Mouse (Mus musculus): Measurements from ENCODE around the gene Tsga10. TPM values are rescaled to one million over a fixed set of nuclear protein-coding genes. Genes with fewer than 3 reads are reported as not detected.
"Not testable (repeated sequence)": the region's sequence is repeated elsewhere in the genome, so short reads cannot be mapped to it uniquely, and the experiment has no call there.

The Tsga10 gene
- polyA plus RNA-seq, 1 experiment from 2014 or later: 20.3 TPM

DNA sequence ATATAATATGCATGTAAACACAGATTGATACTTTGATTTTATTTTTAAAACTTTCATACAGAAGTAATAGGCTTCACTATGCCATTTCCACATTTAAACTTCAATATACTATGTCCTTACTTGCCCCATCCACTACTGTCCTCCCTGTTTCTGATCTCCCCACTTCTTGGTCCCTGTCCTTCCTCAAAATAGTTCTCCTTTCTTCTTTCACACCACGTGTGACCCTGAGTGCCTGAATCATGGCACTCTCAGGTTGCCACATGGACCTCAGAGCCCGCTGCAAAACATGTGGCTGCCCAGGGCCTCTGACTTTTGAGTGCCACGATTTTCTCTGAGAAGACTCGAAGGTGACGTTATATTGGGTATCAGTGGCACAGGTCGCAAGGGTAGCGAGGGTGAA, 131.4 kb downstream of the Tsga10 start:
- Histone ChIP-seq H3K9ac (no peak overlapping the region), H3K27me3 (no peaks in the 10 kb centered on the region), H3K9me3 (replicated peaks) (no peaks in the 10 kb centered on the region), H3K27ac (no peak overlapping the region), H3K4me2 (replicated peaks) (no peak overlapping the region), H3K36me3 (no peaks in the 10 kb centered on the region), H3K4me3 (no peak overlapping the region), H3K4me1 (no peaks in the 10 kb centered on the region)
- ATAC-seq (ENCODE audit: low FRiP score): no peak
- WGBS: 73% methylated on average over 7 of the region's 7 CpGs

DNA sequence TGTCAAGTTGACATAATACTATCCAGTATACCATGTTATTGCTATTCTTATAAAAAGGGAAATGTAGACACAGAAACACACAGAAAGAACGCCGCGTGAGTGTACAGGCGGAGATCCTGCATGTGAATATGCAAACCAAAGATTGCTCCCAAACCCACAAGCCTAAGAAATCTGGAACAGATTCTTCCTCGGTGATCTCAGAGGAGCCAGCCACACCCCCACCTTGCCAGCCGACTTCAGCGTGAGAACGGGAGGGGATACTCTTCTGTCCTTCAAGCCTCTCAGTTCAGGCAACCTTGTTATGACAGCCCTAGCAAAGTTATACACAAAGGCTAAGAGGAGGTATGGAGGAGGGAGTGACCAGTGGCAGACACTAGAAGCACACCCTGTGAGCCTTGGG, 136.9 kb downstream of the Tsga10 start:
- Histone ChIP-seq H3K4me2 (replicated peaks) (no peak overlapping the region), H3K4me1 (no peaks in the 10 kb centered on the region), H3K4me3 (no peak overlapping the region), H3K27ac (no peak overlapping the region), H3K36me3 (no peaks in the 10 kb centered on the region), H3K9ac (no peak overlapping the region), H3K9me3 (replicated peaks) (no peaks in the 10 kb centered on the region), H3K27me3 (no peaks in the 10 kb centered on the region)
- no peak for ATAC-seq (ENCODE audit: low FRiP score)
- WGBS: 89% methylated on average over 8 of the region's 8 CpGs

GRCm38 (mm10) chr1:37728053-37728452, 138.2 kb downstream of the Tsga10 start:
- Histone ChIP-seq H3K27me3 (0 out of 2 replicates have a peak, but pooled peaks cover 3% of the 10 kb centered on the region), H3K9me3 (replicated peaks) (no peaks in the 10 kb centered on the region), H3K4me1 (no peaks in the 10 kb centered on the region), H3K9ac (no peak overlapping the region), H3K4me2 (replicated peaks) (no peak overlapping the region), H3K4me3 (no peak overlapping the region), H3K36me3 (no peaks in the 10 kb centered on the region), H3K27ac (no peak overlapping the region)
- 73% methylated on average over 10 of the region's 10 CpGs for WGBS
- no peak for ATAC-seq (ENCODE audit: low FRiP score)

DNA sequence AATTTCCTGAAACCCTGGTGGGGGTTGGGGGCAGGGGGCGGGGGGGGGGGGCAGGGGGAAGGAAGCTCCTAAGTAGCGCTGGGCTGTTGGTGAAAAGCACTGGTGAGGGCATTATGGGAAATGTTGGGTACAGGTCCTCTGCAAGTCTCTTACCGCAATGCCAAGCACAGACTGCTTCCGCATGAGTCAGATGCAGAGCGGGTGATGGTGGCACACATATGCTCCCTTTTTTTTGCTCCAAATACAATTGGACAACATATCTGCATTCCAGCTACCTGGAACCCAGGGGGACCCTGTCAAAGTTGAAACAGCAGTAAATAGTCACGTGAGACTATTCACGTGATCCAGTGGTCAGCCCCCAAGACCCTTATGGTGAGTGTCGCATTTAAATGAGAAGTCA, 139.0 kb downstream of the Tsga10 start:
- Histone ChIP-seq H3K4me3 (no peak overlapping the region), H3K9me3 (replicated peaks) (no peaks in the 10 kb centered on the region), H3K27me3 (peaks cover 3% of the 10 kb centered on the region; the same call in 1 of the 2 replicates), H3K4me1 (no peaks in the 10 kb centered on the region), H3K9ac (no peak overlapping the region), H3K4me2 (replicated peaks) (no peak overlapping the region), H3K36me3 (no peaks in the 10 kb centered on the region), H3K27ac (no peak overlapping the region)
- WGBS: 76% methylated on average over 8 of the region's 8 CpGs
- no peak for ATAC-seq (ENCODE audit: low FRiP score)

- Histone ChIP-seq H3K9me3 (replicated peaks) (no peaks in the 10 kb centered on the region), H3K36me3 (no peaks in the 10 kb centered on the region), H3K27me3 (peaks cover 3% of the 10 kb centered on the region; the same call in 1 of the 2 replicates), H3K27ac (no peak overlapping the region), H3K9ac (no peak overlapping the region), H3K4me2 (replicated peaks) (no peak overlapping the region), H3K4me1 (no peaks in the 10 kb centered on the region), H3K4me3 (no peak overlapping the region)
- no peak for ATAC-seq (ENCODE audit: low FRiP score)
- WGBS: 81% methylated on average over 8 of the region's 8 CpGs
Measured at GRCm38 (mm10) chr1:37726426-37726825, 139.8 kb downstream of the Tsga10 start.

DNA sequence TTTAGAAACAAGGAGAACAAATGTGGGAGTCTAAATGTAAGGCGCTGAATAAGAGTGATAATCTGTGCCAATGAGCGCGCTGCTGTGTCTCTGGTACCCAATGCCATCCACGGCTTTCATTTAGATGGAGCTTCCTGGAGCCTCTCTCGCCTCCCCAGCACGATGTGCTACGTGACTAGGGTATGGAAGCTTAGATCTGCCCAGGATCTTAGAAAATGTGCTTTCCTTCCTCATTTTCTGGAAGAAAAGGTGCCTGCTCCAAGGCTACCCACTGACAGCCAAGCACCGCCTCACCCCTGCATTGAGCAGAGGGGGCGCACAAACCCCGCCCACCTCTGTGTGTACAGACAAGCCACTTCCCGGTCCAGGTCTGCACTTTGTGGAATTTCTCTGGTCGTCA, 140.3 kb downstream of the Tsga10 start:
- H3K36me3 ChIP-seq: no peaks in the 10 kb centered on the region
- H3K27me3 ChIP-seq: peaks cover 7% of the 10 kb centered on the region
- WGBS: 72% methylated on average over 12 of the region's 12 CpGs
- no peak overlapping the region for H3K27ac ChIP-seq
- H3K4me1 ChIP-seq: no peaks in the 10 kb centered on the region
- H3K4me3 ChIP-seq: no peak overlapping the region
- no peak for ATAC-seq (ENCODE audit: low FRiP score)
- H3K9ac ChIP-seq: no peak overlapping the region
- H3K9me3 ChIP-seq (replicated peaks): no peaks in the 10 kb centered on the region
- no peak overlapping the region for H3K4me2 ChIP-seq (replicated peaks)

DNA sequence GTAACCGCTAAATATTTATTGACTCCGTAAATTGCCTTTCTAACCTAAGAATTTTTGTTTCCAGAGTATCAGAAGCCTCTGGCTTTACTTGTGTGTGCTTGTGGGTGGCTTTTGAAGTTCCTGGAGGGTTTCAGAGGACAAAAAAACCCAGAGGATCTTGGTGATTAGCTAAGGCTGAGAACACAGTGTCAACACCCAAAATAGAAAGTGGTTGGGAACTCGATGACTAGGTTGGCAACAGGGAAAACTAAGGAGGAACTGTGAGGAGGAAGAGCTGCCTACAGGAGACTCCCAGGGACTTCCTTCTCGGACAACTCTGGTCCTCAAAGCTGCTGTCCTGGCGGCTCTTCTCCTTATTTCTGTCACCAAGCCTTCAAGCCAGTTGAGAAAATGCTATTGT, 145.1 kb downstream of the Tsga10 start:
- Histone ChIP-seq H3K9me3 (replicated peaks) (no peaks in the 10 kb centered on the region), H3K4me1 (peaks cover 11% of the 10 kb centered on the region), H3K4me2 (replicated peaks) (no peak overlapping the region), H3K36me3 (no peaks in the 10 kb centered on the region), H3K9ac (no peak overlapping the region), H3K27ac (no peak overlapping the region), H3K4me3 (no peak overlapping the region), H3K27me3 (peaks cover 35% of the 10 kb centered on the region)
- no peak for ATAC-seq (ENCODE audit: low FRiP score)
- 74% methylated on average over 5 of the region's 5 CpGs for WGBS

DNA sequence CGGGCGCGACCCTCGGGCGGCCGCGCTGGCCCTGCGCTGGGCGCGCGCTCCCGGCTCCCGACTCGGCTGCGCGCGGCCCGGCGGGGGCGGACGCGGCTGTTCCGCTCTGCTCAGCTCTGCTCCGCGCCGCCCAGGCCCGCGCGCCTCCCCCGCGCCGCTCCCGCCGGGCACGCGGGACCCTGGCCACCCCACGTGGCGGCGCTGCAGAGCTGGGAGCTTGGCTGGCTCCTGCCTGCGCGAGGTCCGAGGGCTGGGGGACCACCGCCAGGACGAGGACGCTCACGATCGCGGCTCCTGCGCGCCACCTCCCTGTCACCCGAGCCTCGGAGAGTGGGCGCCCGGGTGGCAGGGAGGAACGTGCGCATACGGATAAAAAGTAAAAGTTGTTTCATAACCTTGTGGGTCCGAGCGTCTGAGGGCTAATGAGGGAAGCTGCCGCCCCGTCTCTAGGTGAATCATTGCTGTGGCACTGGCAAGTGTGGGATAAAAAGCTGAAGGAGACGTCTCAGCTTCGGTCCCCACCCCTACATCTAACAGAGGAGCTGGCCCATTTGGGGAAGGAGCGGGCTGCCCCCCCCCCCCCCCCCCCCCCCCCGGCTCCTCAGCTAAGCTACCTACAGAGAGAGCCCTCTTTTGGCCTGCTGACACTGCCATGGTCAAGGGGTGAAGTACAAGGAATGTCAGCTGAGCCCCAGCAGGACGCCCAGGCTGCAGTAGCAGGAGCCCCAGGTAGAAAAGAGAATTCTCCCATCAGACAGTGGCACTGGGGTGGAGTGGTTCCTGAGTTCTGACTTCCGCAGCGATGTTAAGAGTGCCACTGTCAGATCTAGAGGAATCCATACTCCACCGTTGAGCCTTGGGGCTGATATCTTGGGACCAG, 146.2 kb downstream of the Tsga10 start, which contains the start of gene 2010300C02Rik:
2010300C02Rik (minus strand) TSS at position 325 of the 880 bp plus-strand sequence.
- peak within 1 kb of the TSS; percentile 67 for H3K9ac ChIP-seq
- H3K4me1 ChIP-seq: peaks cover 11% of the 10 kb centered on the region
- peak within 1 kb of the TSS; percentile 62 for H3K4me3 ChIP-seq
- H3K4me2 ChIP-seq (replicated peaks): peak within 1 kb of the TSS; percentile 94
- H3K9me3 ChIP-seq (replicated peaks): no peaks in the 10 kb centered on the region
- H3K27ac ChIP-seq: no peak within 1 kb of the TSS
- ATAC-seq (ENCODE audit: low FRiP score): peak; percentile 93
- peaks cover 35% of the 10 kb centered on the region for H3K27me3 ChIP-seq
- WGBS: 1% methylated on average over 67 of the region's 69 CpGs
- H3K36me3 ChIP-seq: no peaks in the 10 kb centered on the region

- peak overlapping the region; percentile 94 for H3K4me2 ChIP-seq (replicated peaks)
- H3K4me3 ChIP-seq: peak overlapping the region; percentile 62
- no peaks in the 10 kb centered on the region for H3K9me3 ChIP-seq (replicated peaks)
- H3K9ac ChIP-seq: peak overlapping the region; percentile 67
- 4% methylated on average over 45 of the region's 49 CpGs for WGBS
- no peaks in the 10 kb centered on the region for H3K36me3 ChIP-seq
- no peak overlapping the region for H3K27ac ChIP-seq
- peaks cover 11% of the 10 kb centered on the region for H3K4me1 ChIP-seq
- H3K27me3 ChIP-seq: peaks cover 34% of the 10 kb centered on the region
- peak; percentile 83 for ATAC-seq (ENCODE audit: low FRiP score)
Measured at GRCm38 (mm10) chr1:37719030-37719723, 147.1 kb downstream of the Tsga10 start.

GRCm38 (mm10) chr1:37718516-37718915, 147.7 kb downstream of the Tsga10 start:
- Histone ChIP-seq H3K4me3 (no peak overlapping the region), H3K27me3 (peaks cover 32% of the 10 kb centered on the region), H3K9me3 (replicated peaks) (no peaks in the 10 kb centered on the region), H3K9ac (no peak overlapping the region), H3K27ac (no peak overlapping the region), H3K4me2 (replicated peaks) (no peak overlapping the region), H3K36me3 (no peaks in the 10 kb centered on the region), H3K4me1 (peaks cover 11% of the 10 kb centered on the region)
- 56% methylated on average over 7 of the region's 7 CpGs for WGBS
- no peak for ATAC-seq (ENCODE audit: low FRiP score)

DNA sequence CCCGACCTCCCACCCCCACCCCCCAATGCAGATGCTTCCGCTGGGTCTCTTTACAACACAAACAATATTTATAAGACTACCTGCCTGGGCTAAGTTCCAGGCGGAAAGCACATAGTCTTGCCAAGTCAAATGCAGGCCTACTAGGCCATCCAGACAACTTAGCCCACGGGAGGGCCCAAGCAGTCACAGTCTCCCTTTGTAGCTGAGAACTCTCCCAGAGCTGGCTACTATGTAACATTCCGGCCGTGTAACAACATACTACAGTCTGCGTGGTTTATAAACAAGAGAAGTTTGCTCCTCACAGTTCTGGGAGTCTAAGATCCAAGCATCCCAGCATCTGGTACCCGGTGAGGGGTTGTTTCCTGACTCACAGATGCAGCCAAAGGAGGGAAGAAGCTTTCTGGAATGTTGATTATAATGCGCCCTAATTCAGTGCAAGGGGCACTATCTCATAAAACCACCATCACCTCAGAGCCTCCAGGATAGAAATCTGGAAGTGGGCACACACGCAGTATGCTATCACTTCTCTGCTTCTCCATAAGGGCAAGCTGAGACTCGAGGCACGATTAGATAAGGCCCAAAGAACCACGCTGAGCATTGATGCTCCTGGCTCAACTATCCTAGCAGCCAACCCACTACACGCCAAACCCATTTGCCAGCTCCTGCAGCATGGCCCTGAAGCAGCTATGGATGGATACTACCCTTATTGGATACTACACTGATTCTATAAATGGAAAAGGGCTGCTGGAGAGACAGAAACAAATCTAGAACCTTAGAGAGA, 148.6 kb downstream of the Tsga10 start:
- Histone ChIP-seq H3K4me2 (replicated peaks) (no peak overlapping the region), H3K4me3 (no peak overlapping the region), H3K9me3 (replicated peaks) (no peaks in the 10 kb centered on the region)

GRCm38 (mm10) chr1:37712357-37712737, 153.9 kb downstream of the Tsga10 start:
- not testable (repeated sequence) for H3K27me3 ChIP-seq; H3K36me3 ChIP-seq; ATAC-seq (ENCODE audit: low FRiP score); H3K4me1 ChIP-seq; H3K9me3 ChIP-seq (replicated peaks); H3K27ac ChIP-seq; H3K4me2 ChIP-seq (replicated peaks); H3K9ac ChIP-seq; H3K4me3 ChIP-seq
- WGBS: 84% methylated on average over 4 of the region's 4 CpGs

More for the DNA sequence above, 148.6 kb downstream of the Tsga10 start:
- no peak for ATAC-seq (ENCODE audit: low FRiP score)
- Histone ChIP-seq H3K9ac (no peak overlapping the region), H3K4me1 (peaks cover 11% of the 10 kb centered on the region), H3K36me3 (no peaks in the 10 kb centered on the region), H3K27me3 (peaks cover 32% of the 10 kb centered on the region), H3K27ac (no peak overlapping the region)
- WGBS: 83% methylated on average over 14 of the region's 14 CpGs
